Mouse (Mus musculus): ENCODE data around the gene Eppin.

The Eppin gene

GRCm38 (mm10) chr2:164558991-164559645 is 34.3 kb downstream of the Eppin start:
- DNase-seq = no peak

GRCm38 (mm10) chr2:164558426-164558825 is 35.0 kb downstream of the Eppin start:
- DNase-seq = no peak

- no peak for DNase-seq
Observed at GRCm38 (mm10) chr2:164551502-164551901, 41.9 kb downstream of the Eppin start.

DNA sequence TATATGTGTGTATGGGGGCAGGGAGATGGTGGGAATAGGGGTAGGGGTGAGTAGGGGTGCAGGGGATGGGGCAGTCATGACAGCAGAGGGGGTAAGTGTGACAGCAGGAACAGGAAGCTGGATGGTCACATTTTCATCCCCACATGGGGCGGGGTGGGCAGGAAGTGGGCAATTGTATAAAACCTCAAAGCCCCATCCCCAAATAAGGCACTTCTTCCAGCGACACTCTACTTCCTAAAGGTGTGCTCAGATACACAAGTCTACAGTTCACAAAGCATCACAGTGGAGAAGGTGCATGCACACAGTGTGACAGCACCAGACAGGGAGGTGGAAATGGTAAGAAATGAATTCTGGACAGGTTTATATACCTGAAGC is 42.5 kb downstream of the Eppin start:
- no peak for DNase-seq

GRCm38 (mm10) chr2:164549963-164550894 is 43.2 kb downstream of the Eppin start:
- no peak for DNase-seq

DNA sequence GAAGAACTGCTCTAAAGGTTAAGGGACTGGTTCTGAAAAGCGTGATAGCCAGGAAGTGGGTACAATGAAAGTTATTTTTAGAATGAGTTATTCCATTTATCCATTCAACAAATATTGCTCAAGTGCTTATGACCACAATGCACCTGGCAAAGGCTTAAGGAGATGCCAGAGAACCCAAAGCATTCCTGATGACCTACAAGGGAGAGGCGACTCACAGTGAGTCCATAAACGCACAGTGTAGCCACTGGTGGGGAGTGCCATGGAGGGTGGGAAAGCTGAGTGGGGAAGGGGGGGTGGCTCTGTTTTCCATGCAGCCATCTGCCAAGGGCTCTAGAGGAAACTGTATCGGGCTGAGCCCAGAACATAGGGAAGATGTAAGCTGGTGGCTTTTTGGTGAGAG is 44.1 kb downstream of the Eppin start:
- no peak for DNase-seq

DNA sequence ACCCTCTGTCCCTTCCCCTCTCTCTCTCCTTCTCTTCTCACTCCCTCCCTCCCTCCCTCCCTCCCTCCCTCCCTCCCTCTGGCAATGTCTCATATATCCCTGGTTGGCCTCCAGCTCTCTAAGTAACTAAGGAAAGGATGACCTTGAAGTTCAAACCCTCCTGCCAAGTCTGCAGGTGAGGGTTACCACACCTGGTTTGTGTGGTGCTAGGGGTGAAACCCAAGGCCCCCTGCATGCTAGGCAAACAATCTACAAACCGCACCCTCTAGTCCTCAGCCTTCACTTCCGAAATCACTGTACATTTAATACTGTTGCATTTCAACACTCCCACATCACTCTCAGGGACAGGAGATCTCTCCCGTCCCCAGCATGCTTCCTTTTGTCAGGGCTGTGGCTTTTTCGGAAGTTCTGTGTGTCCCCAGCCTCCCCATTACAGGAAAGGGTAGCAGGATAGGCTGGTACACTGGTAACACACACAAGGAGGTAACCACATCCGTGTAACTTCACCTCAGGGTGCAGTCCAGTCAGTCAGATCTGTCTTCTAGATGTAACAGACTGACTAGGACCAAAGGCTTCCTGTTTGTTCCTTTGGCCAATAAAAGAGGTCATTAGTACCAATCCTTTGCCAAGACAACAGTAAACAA is 48.8 kb downstream of the Eppin start:
- no peak for DNase-seq

- DNase-seq = no peak
Observed at GRCm38 (mm10) chr2:164543745-164544144, 49.6 kb downstream of the Eppin start.

- no peak for DNase-seq
Observed at GRCm38 (mm10) chr2:164542598-164542997, 50.8 kb downstream of the Eppin start.

GRCm38 (mm10) chr2:164542132-164542531 is 51.3 kb downstream of the Eppin start:
- DNase-seq = no peak

- DNase-seq = no peak
Observed at GRCm38 (mm10) chr2:164540652-164541427, 52.6 kb downstream of the Eppin start.
